Mouse (Mus musculus): ENCODE measurements around the gene Mindy4.

DNA sequence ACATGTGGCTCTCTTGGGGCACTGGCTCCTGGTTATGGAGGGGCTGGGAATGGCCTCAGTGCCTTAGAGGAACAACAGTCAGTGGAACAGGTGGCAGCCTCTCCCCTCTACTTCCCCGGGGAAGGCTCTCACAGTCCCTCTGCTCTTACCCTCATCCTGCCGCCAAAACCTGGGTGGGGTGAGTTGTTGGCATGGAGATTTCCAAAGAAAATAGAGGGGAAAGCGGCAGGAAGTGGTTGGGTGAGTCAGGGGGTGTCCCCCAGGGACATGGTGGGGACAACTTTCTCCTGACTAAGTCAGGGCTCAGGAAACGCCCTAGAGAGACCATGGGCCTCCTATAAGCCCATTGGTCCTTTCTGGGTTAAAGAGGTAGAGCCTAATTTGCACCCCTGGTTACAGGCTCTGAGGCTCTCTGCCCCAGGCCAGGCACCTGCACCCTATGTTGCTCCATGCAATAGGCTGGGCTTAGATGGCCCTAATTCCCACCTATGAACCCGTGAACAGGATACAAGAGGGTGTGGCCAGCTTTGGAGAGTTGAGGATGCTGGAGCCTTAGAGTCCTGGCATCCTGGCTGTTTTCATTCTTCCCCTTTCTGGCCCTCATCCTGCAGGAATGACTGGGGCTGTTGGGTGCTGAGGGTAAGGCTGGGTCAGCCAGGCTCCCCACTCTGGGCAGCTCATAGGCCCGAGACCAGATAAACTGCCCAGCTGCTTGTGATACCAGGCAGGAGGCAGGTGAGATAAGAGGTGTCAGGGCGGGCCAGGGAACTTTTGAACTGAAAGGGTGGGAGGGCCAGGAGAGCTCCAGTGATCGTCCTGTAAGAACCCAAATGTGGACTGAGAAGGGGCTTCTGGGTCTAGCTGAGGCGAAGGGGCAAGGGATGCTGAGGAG is 136.0 kb downstream of the Mindy4 start:
- TF ChIP-seq CTCF (conservative IDR thresholded peaks at IDR 0.05; ENCODE audit: low read length) (no peak), POU5F1 (IDR thresholded peaks at IDR 0.05; ENCODE audit: borderline replicate concordance, low read length) (no peak)
